Mouse (Mus musculus): ENCODE measurements around the gene Wars2. TPM values are rescaled to one million over a fixed set of nuclear protein-coding genes. Genes with fewer than 3 reads are reported as not detected.

Gene Wars2
- polyA plus RNA-seq, 1 experiment from 2014 or later, result 7.4 TPM

DNA sequence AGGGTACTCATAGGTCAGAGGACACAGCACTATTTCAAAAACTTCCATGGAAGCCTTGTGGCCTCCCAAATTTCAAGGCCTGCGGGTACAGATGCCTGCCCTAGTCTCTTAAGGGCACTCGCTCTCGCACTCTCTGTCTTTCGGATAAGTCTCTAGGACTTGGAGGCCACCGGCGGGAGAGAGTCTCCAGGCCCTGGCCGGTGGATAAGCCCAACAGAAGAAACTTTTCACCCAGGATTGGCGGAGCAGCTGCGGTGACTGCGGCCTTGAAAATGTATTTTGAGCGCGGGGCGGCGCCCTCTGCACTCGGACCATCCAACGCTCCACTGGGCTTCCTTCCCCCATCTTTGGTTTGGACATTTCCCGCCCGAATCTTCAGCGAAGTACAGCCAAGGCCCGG, 115.9 kb downstream of the Wars2 start:
- H3K4me3 ChIP-seq (ENCODE audit: low read length), result no peak overlapping the region
- H3K27ac ChIP-seq (ENCODE audit: low read length), result no peak overlapping the region
- no peak for ATAC-seq (ENCODE audit: low read depth)
- no peaks in the 10 kb centered on the region for H3K36me3 ChIP-seq (ENCODE audit: control insufficient read depth, insufficient read depth, low read length)
- no peak overlapping the region for H3K9ac ChIP-seq (ENCODE audit: low read length)
- H3K4me1 ChIP-seq (replicated peaks; ENCODE audit: control insufficient read depth, insufficient read depth, low read length), result peaks cover 7% of the 10 kb centered on the region
- H3K4me2 ChIP-seq (ENCODE audit: low read depth, low read length), result no peak overlapping the region
- WGBS, result 3% methylated on average over 20 of the region's 20 CpGs
- H3K27me3 ChIP-seq (ENCODE audit: control insufficient read depth, insufficient read depth, low read depth, low read length), result peaks cover 89% of the 10 kb centered on the region
- H3K9me3 ChIP-seq (ENCODE audit: control insufficient read depth, low read length), result no peaks in the 10 kb centered on the region

DNA sequence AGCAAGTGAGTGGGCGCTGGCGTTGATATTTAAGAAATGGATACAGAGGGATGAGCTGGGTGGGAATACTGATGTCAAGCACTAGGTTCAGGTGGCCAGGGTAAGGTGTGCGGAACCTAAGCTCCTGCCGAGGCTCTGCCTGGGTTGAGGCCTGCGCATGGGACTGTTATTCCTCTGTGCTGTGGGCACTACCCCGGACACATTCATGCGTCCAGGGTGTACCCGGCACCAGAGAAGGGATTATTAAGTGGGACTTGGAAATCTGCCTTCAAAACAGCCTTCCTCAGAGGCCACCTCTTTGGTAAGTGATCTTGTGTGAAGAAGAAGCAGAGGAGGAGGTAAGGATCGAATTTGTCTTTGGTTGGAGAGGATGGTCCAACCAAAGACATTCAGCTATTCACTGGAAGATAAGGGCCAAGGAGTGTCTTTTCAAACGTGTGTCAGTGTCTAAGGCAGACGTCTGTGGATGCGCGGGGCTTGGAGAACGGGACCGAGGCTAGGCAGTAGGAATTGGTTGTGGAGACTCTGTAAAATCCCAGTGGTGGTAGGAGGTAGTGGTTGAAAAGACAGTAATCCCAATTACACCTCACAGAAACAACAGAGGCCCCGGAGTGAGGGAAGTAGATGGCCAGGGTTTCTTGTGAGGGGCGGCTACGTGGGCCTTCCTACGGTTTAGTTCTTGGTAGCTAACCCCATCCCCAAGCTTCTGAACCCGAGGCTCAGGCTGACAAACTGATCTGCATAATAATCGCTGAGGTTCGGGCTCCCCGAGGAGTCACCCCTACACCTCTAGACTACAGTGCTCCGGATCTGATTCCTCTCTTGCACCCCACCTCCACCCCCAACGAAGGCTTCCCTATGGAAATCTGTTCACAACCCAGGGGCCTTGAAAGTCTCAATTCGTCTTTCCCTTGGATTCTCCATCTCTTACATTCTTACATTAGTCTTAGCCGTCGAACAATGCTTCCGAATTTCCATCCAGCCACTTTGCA, 117.0 kb downstream of the Wars2 start:
- Histone ChIP-seq H3K36me3 (ENCODE audit: control insufficient read depth, insufficient read depth, low read length) (no peaks in the 10 kb centered on the region), H3K9ac (ENCODE audit: low read length) (no peak overlapping the region)
- ATAC-seq (ENCODE audit: low read depth), result no peak

DNA sequence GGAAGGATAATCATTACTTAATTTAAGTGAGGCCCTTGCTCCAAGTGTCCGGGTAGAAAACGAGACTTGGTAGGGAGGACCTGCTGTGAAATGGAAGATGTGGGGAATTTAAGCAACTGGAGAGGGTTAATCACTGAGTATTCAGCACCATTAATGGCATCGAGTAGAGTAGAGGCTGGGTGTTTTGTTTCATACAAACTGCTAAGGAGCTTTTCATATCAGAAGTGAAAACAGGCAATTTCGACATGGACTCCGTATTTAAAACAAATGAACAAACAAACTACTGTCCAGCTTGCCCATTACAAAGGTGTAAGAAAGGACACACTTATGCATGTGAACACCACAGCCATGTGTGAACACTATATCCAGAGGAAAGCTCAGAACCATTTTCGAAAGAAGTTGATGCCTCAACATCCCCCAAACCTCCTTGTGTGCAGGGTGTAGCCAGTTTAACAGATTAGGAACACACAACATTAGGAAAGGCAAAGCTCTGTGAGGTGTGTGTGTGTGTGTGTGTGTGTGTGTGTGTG, 118.9 kb downstream of the Wars2 start:
- Histone ChIP-seq H3K9ac (ENCODE audit: low read length) (no peak overlapping the region), H3K9me3 (ENCODE audit: control insufficient read depth, low read length) (no peaks in the 10 kb centered on the region), H3K4me1 (replicated peaks; ENCODE audit: control insufficient read depth, insufficient read depth, low read length) (no peaks in the 10 kb centered on the region), H3K27ac (ENCODE audit: low read length) (no peak overlapping the region), H3K36me3 (ENCODE audit: control insufficient read depth, insufficient read depth, low read length) (no peaks in the 10 kb centered on the region), H3K4me3 (ENCODE audit: low read length) (no peak overlapping the region), H3K4me2 (ENCODE audit: low read depth, low read length) (no peak overlapping the region), H3K27me3 (ENCODE audit: control insufficient read depth, insufficient read depth, low read depth, low read length) (peaks cover 93% of the 10 kb centered on the region)
- no peak for ATAC-seq (ENCODE audit: low read depth)
- 8% methylated on average over 6 of the region's 6 CpGs for WGBS

More for the DNA sequence above, 117.0 kb downstream of the Wars2 start:
- H3K4me3 ChIP-seq (ENCODE audit: low read length), result no peak overlapping the region
- H3K9me3 ChIP-seq (ENCODE audit: control insufficient read depth, low read length), result no peaks in the 10 kb centered on the region
- peaks cover 7% of the 10 kb centered on the region for H3K4me1 ChIP-seq (replicated peaks; ENCODE audit: control insufficient read depth, insufficient read depth, low read length)
- no peak overlapping the region for H3K4me2 ChIP-seq (ENCODE audit: low read depth, low read length)
- WGBS, result 4% methylated on average over 29 of the region's 29 CpGs
- no peak overlapping the region for H3K27ac ChIP-seq (ENCODE audit: low read length)
- H3K27me3 ChIP-seq (ENCODE audit: control insufficient read depth, insufficient read depth, low read depth, low read length), result peaks cover 91% of the 10 kb centered on the region

DNA sequence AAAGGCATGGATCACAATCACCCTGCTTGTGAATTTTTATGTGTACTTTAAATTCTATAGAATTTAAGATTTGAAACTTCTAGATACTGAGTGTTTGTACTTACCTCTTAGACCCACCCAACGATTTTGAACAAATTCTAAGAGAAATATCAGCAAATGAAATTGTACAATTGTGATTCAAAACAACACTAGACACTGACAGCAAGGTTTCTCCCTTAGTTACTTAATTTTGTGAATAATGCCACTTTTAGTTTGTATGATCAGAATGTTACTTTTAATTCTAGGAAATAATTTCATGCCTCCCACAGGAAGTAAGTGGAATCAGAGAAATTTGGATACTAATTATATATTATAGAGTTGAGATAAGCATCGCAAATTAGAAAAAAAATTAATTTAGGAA, 119.5 kb downstream of the Wars2 start:
- Histone ChIP-seq H3K9me3 (ENCODE audit: control insufficient read depth, low read length) (no peaks in the 10 kb centered on the region), H3K27me3 (ENCODE audit: control insufficient read depth, insufficient read depth, low read depth, low read length) (peaks cover 93% of the 10 kb centered on the region), H3K27ac (ENCODE audit: low read length) (no peak overlapping the region), H3K4me2 (ENCODE audit: low read depth, low read length) (no peak overlapping the region), H3K9ac (ENCODE audit: low read length) (no peak overlapping the region), H3K4me1 (replicated peaks; ENCODE audit: control insufficient read depth, insufficient read depth, low read length) (no peaks in the 10 kb centered on the region), H3K36me3 (ENCODE audit: control insufficient read depth, insufficient read depth, low read length) (no peaks in the 10 kb centered on the region), H3K4me3 (ENCODE audit: low read length) (no peak overlapping the region)
- no peak for ATAC-seq (ENCODE audit: low read depth)
- 29% methylated on average over 2 of the region's 2 CpGs for WGBS

DNA sequence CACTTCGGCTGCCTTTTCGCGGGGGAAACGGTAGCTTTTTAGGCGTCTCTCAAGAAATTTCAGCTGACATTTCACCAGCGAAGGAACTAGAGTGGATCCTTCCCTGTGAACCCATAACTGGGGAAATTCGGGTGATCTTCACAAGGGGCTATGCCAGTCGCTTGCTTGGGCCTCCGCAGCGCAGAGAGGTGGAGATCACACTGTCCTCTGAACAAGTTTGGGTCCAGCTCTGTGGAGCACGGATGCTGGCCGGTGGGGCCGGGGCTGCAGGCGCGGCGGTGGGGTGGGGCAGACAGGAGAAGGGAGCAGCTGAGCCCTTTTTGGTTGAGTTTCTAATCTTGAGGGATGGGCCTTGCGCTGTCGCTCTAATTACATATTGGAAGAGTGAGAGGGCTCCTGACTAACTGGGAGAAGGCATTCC, 120.5 kb downstream of the Wars2 start:
- peaks cover 84% of the 10 kb centered on the region for H3K27me3 ChIP-seq (ENCODE audit: control insufficient read depth, insufficient read depth, low read depth, low read length)
- no peaks in the 10 kb centered on the region for H3K36me3 ChIP-seq (ENCODE audit: control insufficient read depth, insufficient read depth, low read length)
- 3% methylated on average over 18 of the region's 18 CpGs for WGBS
- H3K4me1 ChIP-seq (replicated peaks; ENCODE audit: control insufficient read depth, insufficient read depth, low read length), result no peaks in the 10 kb centered on the region
- H3K4me3 ChIP-seq (ENCODE audit: low read length), result no peak overlapping the region
- no peak for ATAC-seq (ENCODE audit: low read depth)
- no peaks in the 10 kb centered on the region for H3K9me3 ChIP-seq (ENCODE audit: control insufficient read depth, low read length)
- H3K4me2 ChIP-seq (ENCODE audit: low read depth, low read length), result no peak overlapping the region
- no peak overlapping the region for H3K9ac ChIP-seq (ENCODE audit: low read length)
- no peak overlapping the region for H3K27ac ChIP-seq (ENCODE audit: low read length)

DNA sequence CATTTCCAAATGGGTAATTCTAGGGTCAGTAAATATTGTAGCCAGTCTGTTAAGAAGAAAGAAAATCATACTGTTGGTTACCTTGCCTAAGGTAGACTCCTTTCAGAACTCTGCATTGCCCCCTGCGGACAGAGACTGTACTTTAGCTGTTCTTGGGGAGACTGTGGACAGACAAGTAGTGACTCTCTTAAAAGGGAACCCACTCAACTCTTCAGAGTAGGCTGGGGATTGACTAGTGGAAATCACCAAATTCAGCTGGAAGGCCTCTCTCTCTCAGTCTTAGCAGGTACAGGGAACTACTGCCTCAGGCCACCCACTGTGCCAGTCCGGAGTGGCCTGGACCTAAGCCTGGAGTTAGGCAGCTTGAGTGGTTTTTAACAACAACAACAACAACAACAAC, 121.1 kb downstream of the Wars2 start:
- H3K27ac ChIP-seq (ENCODE audit: low read length), result no peak overlapping the region
- H3K9me3 ChIP-seq (ENCODE audit: control insufficient read depth, low read length), result no peaks in the 10 kb centered on the region
- WGBS, result 8% methylated on average over 2 of the region's 2 CpGs
- H3K9ac ChIP-seq (ENCODE audit: low read length), result no peak overlapping the region
- H3K27me3 ChIP-seq (ENCODE audit: control insufficient read depth, insufficient read depth, low read depth, low read length), result peaks cover 78% of the 10 kb centered on the region
- no peaks in the 10 kb centered on the region for H3K4me1 ChIP-seq (replicated peaks; ENCODE audit: control insufficient read depth, insufficient read depth, low read length)
- H3K4me2 ChIP-seq (ENCODE audit: low read depth, low read length), result no peak overlapping the region
- H3K4me3 ChIP-seq (ENCODE audit: low read length), result no peak overlapping the region
- ATAC-seq (ENCODE audit: low read depth), result no peak
- H3K36me3 ChIP-seq (ENCODE audit: control insufficient read depth, insufficient read depth, low read length), result no peaks in the 10 kb centered on the region

DNA sequence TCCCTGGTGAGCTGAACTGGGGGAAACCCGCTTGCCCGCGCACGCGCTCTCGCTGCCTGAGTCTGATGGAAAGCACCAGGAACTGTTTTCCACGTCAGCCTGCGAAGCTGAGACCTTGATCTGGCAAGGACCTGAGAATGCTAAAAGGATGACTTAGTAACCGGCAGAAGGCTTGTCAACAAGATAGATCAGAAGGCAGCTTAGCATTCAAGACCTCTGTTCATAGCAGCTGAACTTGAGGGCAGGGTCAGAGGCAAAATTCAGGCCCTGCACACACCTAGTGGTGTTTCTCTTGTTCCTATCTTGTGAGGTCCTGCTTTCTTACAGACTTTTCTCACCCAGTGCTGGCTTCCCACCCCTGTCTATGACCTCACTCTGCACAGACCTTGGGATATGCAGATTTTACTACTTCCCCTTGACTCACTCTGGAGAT, 122.6 kb downstream of the Wars2 start:
- peaks cover 67% of the 10 kb centered on the region for H3K27me3 ChIP-seq (ENCODE audit: control insufficient read depth, insufficient read depth, low read depth, low read length)
- no peak overlapping the region for H3K9ac ChIP-seq (ENCODE audit: low read length)
- H3K27ac ChIP-seq (ENCODE audit: low read length), result no peak overlapping the region
- WGBS, result 9% methylated on average over 9 of the region's 9 CpGs
- no peaks in the 10 kb centered on the region for H3K36me3 ChIP-seq (ENCODE audit: control insufficient read depth, insufficient read depth, low read length)
- H3K9me3 ChIP-seq (ENCODE audit: control insufficient read depth, low read length), result no peaks in the 10 kb centered on the region
- H3K4me3 ChIP-seq (ENCODE audit: low read length), result no peak overlapping the region
- H3K4me2 ChIP-seq (ENCODE audit: low read depth, low read length), result no peak overlapping the region
- H3K4me1 ChIP-seq (replicated peaks; ENCODE audit: control insufficient read depth, insufficient read depth, low read length), result no peaks in the 10 kb centered on the region
- ATAC-seq (ENCODE audit: low read depth), result no peak

DNA sequence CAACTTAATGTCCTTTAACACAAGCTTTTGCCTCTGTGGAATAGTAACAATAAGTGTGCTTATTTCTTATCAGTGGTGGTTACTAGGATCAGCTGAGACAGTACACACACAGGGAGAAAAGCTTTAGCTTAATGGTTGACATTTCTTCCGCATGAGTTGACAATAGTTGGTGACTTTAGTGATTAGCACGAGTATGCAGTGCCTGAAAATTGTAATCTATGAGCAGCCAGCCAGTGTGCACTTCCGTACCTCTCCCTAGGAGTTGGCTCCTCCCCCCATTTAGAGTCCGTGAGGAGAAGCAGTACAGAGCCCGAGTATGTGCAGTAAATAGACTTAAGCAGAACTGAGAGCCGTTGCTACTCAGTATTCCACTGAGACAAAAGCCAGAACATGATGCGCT, 123.8 kb downstream of the Wars2 start:
- WGBS, result 29% methylated on average over 7 of the region's 7 CpGs
- Histone ChIP-seq H3K27ac (ENCODE audit: low read length) (no peak overlapping the region), H3K4me2 (ENCODE audit: low read depth, low read length) (no peak overlapping the region), H3K9ac (ENCODE audit: low read length) (no peak overlapping the region), H3K36me3 (ENCODE audit: control insufficient read depth, insufficient read depth, low read length) (no peaks in the 10 kb centered on the region), H3K4me3 (ENCODE audit: low read length) (no peak overlapping the region), H3K9me3 (ENCODE audit: control insufficient read depth, low read length) (no peaks in the 10 kb centered on the region), H3K27me3 (ENCODE audit: control insufficient read depth, insufficient read depth, low read depth, low read length) (peaks cover 56% of the 10 kb centered on the region), H3K4me1 (replicated peaks; ENCODE audit: control insufficient read depth, insufficient read depth, low read length) (no peaks in the 10 kb centered on the region)
- ATAC-seq (ENCODE audit: low read depth), result no peak

DNA sequence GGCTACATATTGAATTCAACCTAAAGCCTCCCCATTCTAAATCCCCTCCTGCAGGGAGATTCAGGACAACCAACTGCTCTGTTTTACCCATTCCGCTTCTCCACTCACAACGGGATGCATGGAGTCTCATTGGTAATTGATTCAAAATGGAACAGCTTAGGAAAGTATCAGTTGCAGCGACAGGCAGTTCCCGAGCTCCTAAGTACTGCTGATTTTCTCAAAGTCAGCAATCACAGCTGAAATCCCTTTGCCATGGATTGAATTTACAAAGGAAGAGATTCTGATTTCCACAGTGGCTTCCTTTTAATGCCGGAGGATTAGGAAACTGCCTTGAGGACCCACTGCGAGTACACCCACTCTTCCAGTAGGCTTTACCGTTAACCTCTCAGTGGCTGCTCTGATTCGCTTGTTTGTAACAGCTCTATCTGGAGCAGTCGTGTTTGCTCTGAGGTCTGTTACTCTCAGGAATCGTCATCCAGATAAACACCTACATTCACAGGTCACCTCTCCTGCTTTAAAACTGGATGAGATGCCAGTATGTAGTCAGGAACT, 126.0 kb downstream of the Wars2 start:
- no peaks in the 10 kb centered on the region for H3K4me1 ChIP-seq (replicated peaks; ENCODE audit: control insufficient read depth, insufficient read depth, low read length)
- H3K4me2 ChIP-seq (ENCODE audit: low read depth, low read length), result no peak overlapping the region
- H3K9ac ChIP-seq (ENCODE audit: low read length), result no peak overlapping the region
- no peak for ATAC-seq (ENCODE audit: low read depth)
- H3K27me3 ChIP-seq (ENCODE audit: control insufficient read depth, insufficient read depth, low read depth, low read length), result peaks cover 38% of the 10 kb centered on the region
- H3K36me3 ChIP-seq (ENCODE audit: control insufficient read depth, insufficient read depth, low read length), result no peaks in the 10 kb centered on the region
- H3K9me3 ChIP-seq (ENCODE audit: control insufficient read depth, low read length), result no peaks in the 10 kb centered on the region
- WGBS, result 46% methylated on average over 10 of the region's 10 CpGs
- no peak overlapping the region for H3K4me3 ChIP-seq (ENCODE audit: low read length)
- no peak overlapping the region for H3K27ac ChIP-seq (ENCODE audit: low read length)

Measured in lung, embryonic 16.5 days (tissue).